Mouse (Mus musculus) adrenal gland, postnatal 10 days (tissue): Measurements from ENCODE around the gene Zfp62. TPM values are rescaled to one million over a fixed set of nuclear protein-coding genes. Genes with fewer than 3 reads are reported as not detected.

ENCODE experiments used
- total RNA-seq, 2 experiments: library from RNA; stranded (reverse); gene quantifications; 2 replicates each; pipeline ENCODE4 v1.2.3; 2021

Gene Zfp62
- total RNA-seq, 2 experiments from 2014 or later = 29.8 to 38.1 TPM

Other genes starting within 250 kb of the Zfp62 start
- gene Olfr56, start 224.4 kb upstream of the Zfp62 start, total RNA-seq = under 1 TPM; 0.18 TPM
- 1 to 10 TPM; 1.8 to 2.9 TPM for gene 9930111J21Rik1, start 223.9 kb upstream of the Zfp62 start, total RNA-seq
- 1 to 10 TPM; 3.3 to 3.7 TPM for gene Gm12185, start 211.1 kb upstream of the Zfp62 start, total RNA-seq
- gene Tgtp1, start 209.1 kb upstream of the Zfp62 start, total RNA-seq = 1 to 10 TPM; 1.1 to 2.1 TPM
- gene 9930111J21Rik2, start 152.1 kb upstream of the Zfp62 start, total RNA-seq = 1 to 10 TPM; 3.2 TPM
- 1 to 10 TPM; 1.2 to 1.3 TPM for gene Tgtp2, start 139.1 kb upstream of the Zfp62 start, total RNA-seq
- 1 to 10 TPM; 5.2 to 5.7 TPM for gene Ifi47, start 126.7 kb upstream of the Zfp62 start, total RNA-seq
- gene Olfr1396, start 88.4 kb upstream of the Zfp62 start, total RNA-seq = under 1 TPM; 0.27 to 0.45 TPM
- not detected for gene Olfr1395, start 61.0 kb upstream of the Zfp62 start, total RNA-seq
- not detected for gene Olfr1394, start 48.9 kb upstream of the Zfp62 start, total RNA-seq
- 10 to 100 TPM; 34.5 to 37.6 TPM for gene Btnl9, start 16.1 kb upstream of the Zfp62 start, total RNA-seq
- gene Mgat1, start 40.9 kb downstream of the Zfp62 start, total RNA-seq = 100 to 1,000 TPM in 1 of 2 experiments, 10 to 100 TPM in 1; 87.9 to 101 TPM
- gene Olfr1393, start 75.0 kb downstream of the Zfp62 start, total RNA-seq = not detected
- not detected for gene Olfr1392, start 82.0 kb downstream of the Zfp62 start, total RNA-seq
- not detected for gene Olfr10, start 101.4 kb downstream of the Zfp62 start, total RNA-seq
- gene Olfr1391, start 119.5 kb downstream of the Zfp62 start, total RNA-seq = not detected
- gene Olfr1390, start 131.9 kb downstream of the Zfp62 start, total RNA-seq = not detected
- gene Olfr1389, start 219.8 kb downstream of the Zfp62 start, total RNA-seq = not detected
- under 1 TPM in 1 of 2 experiments, not detected in 1; 0.21 TPM for gene Olfr1388, start 233.3 kb downstream of the Zfp62 start, total RNA-seq